Mouse (Mus musculus) heart, postnatal 0 days (tissue): ENCODE results near the gene Camk2d.

ENCODE experiments used
- CTCF ChIP-seq: IDR thresholded peaks from 2 replicates; pipeline ENCODE4 v1.5.1; 2016; ENCODE audit warnings: antibody characterized with exemption, control low read depth, low read depth
- EP300 ChIP-seq: IDR thresholded peaks from 2 replicates; pipeline ENCODE4 v1.6.1; 2016; ENCODE audit warnings: antibody characterized with exemption, low read depth

GRCm38 (mm10) chr3:126751377-126752098 lies 155.4 kb downstream of the Camk2d start:
- TF ChIP-seq CTCF: no peak
- no peak for TF ChIP-seq EP300
